Mouse (Mus musculus) embryo, embryonic 10 days (tissue): ENCODE data around the gene Ints3.

Source experiments
- DNase-seq: peaks from one replicate; pipeline ENCODE4 v3.0.0-alpha.2; 2015; ENCODE audit warnings: low spot score

Ints3 gene

DNA sequence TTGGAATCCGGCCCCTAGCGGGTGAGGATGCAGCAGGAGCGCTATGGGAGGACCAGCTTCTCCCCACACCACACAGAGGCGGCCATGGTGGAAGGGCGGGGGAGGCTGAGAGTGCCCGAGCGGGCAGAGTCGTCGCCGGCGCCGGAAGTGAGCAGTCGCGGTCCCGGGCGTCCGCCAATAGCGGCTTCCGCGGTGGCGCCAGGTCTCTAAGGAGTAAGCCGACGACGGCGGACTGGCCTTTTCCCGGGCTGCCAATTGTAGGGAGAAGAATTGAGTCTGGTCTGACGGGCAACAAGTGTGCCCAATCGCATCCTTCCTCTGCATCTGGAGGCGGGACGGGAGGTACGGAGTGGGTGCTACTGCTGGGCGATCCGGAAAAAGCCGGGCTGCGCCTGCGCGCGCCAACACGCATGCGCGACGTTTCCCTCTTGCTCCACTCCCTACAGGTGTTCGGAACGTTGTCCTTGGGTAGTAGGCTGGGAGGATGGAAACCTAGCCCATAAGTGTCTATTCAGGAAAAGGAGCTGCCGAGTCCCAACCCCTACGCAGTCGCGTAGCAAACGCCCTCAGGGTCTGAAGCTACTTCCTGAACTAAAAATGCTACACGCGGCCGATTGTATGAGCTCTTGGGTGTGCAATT lies at the start of gene Ints3:
Gene Ints3, minus strand, starts transcription at position 242 of the 640 bp plus-strand sequence.
- peak; percentile 100 for DNase-seq

- peak; percentile 98 for DNase-seq
Observed at GRCm38 (mm10) chr3:90475831-90476611, 42.6 kb upstream of the Ints3 start, which contains the start of gene Ilf2. Ilf2 (plus strand) TSS chr3:90476126.

DNA sequence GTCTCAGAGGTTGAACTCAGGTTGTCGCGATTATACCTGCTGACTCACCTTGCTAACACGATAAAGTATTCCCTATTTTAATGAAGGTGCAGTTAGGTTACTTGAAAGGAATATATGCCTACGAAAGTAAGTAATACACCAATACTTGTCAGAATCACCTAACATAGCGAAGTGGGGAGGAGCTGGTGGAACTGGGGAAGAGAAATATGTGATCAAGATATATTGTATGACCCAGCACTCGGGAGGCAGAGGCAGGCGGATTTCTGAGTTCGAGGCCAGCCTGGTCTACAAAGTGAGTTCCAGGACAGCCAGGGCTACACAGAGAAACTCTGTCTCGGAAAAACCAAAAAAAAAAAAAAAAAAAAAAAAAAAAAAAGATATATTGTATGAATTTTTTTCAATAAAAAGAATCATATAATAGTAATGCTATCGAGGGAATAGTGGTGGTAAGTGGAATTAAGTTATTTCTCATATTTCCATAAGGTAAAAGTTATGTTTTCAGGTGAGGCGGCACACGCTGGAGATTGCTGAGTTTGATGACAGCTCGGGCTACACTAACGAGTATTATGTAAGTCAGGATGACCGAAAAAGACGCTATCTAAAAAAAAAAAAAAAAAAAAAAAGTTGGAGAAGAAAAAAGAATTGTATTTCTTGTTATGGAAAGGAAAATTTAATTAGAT lies 41.9 kb upstream of the Ints3 start:
- DNase-seq: no peak

DNA sequence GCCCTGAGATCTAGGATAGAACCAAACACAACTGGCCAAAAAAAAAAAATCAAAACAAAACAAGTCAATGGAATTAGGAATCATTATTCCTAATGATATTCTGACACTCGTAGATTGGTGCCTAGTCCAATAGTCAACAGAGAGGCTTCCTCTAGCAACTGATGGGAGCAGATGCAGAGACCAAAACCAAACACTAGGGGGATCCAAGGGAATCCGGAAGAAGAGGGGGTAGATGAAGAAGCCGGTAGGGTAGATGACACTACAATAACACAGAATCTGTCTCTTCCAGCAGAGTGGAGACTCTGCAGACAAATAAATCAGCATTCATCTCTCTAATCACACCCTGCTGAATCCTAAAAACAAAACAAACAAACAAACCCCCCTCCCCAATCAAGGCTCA lies 38.8 kb upstream of the Ints3 start:
- peak; percentile 30 for DNase-seq

DNA sequence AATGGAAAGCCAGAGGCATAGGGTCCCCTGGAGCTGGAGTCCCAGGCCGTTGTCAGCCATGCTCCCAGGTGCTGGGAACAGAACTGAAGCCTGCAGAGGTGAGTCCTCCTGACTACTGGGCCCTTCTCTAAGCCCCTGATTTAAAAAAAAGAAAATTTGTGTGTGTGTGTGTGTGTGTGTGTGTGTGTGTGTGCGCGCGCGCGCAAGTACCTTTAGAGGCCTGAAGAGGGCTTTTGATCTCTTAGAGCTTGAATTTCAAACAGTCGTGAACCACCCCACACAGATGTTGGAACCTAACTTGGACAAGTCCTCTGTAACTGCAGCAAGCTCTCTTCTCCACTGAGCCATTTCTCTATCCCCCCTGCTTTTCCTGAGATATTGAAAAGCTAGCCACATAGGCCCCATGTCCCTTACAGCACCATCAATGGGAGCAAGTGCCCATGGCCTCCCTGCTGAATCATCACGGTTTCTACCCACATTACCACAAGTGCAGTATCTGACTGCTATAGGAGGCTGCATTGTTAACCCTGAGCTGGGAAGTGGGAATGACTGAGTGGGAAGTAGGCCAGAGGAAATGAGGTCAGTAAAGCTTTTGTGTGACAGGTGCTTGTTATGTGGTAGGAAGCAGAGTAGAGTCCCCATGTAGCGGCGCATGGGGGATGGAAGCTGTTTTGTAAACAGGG lies 34.3 kb upstream of the Ints3 start:
- DNase-seq: no peak

DNA sequence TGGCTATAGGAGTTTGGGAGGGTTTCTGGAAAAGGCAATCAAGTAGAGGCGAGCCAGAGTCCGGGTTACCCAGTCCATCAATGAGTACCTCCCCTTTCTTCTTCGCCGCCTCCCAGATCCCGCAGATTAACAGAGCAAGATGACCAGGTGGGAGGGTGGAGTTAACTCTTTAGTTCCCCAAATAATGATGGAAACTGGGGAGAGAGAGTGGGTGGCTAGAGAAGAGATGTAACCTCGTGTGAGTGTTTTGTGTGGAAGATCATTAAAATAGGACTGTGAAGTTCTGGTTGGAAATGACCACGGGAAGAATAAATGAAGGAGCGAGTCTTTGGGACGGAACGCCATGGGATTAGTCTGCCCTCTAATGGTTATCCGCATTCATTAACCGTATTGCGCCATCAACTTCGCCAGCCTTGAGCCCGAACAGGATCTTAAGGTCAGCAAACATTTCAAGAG lies 32.9 kb upstream of the Ints3 start:
- peak; percentile 89 for DNase-seq

DNA sequence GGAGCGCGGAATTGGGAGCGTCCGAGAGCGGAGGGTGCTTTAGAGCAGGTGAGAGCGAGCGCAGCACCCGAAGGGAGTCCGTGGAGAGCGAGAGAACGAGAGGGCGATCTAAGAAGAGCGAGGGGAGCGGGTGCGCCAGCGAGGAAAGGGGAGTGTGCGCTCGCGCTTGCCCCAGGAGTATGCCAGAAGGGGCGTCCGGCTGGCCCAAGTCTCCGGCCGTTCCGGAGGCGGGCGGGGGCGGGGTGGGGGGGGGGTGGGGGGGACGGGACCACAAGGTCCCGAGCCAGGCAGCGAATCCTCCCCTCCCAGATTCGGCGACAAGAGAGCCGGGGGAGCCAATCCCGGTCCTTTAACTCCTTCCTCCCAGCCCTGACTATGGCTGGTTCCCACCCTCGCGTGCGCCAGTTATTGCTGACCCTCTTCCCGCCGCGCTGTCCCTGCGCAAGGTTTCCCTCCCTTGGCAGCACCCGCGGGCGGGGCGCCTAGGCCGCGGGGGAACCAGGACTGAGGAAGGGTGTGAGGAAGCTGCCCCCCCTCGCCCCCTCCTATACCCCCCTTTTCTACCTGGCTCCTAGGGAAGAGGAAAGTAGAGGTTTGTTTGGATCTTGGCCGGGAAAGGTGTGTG lies 32.4 kb upstream of the Ints3 start, which contains the start of gene Npr1:
Gene Npr1, minus strand, starts transcription at position 181 of the 625 bp plus-strand sequence.
- peak; percentile 47 for DNase-seq

- DNase-seq: peak; percentile 15
Observed at GRCm38 (mm10) chr3:90465081-90465685, 31.8 kb upstream of the Ints3 start.

DNA sequence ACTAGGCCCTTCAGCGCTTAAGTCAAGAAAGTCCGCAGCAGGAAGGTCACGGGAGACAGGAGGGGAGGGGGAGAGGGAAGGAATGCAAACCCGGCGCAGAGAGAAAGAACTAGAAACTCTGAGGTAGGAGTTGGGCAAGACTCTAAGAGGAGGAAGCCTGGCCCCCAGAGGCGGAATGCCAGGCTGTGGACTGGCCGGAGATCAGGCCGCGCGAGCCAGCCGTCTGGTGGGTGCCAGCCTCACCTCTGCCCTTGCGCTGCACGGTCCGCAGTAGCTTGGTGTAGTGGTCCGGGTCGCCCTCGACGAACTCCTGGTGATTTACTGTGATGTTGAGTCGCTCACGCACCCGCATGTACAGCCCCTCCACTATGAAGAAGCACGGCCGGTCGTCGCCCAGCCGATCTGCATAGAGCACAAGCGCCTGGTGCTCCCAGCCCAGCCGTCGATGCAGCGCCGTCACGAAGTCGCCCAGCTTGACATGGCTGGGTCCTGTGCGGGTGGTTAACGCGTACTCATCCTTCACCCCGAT lies 31.2 kb upstream of the Ints3 start:
- DNase-seq: peak; percentile 31

- peak; percentile 12 for DNase-seq
Observed at GRCm38 (mm10) chr3:90462579-90462978, 29.2 kb upstream of the Ints3 start.

DNA sequence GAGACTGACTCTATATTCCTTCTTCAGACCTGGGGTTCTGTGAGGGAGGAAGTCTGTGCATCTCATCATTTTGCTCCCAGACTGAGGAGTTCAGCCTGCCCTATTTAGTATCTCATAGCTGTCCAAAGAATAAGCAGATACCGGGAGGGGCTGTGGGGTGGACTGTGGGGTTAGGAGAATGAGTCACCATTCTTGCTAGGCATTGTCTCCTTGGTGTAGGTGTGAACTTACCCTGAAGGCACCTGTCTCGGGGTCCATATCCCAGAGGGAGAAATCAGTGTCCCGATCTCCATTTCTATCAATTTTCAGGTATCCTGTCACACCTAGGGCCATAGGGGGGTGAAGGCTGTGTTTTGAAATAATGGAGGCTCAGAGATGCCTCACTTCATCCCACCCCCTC lies 28.5 kb upstream of the Ints3 start:
- DNase-seq: no peak

- DNase-seq: no peak
Observed at GRCm38 (mm10) chr3:90460315-90460714, 26.9 kb upstream of the Ints3 start.

GRCm38 (mm10) chr3:90459727-90460126 lies 26.3 kb upstream of the Ints3 start:
- no peak for DNase-seq

GRCm38 (mm10) chr3:90454931-90455330 lies 21.5 kb upstream of the Ints3 start:
- no peak for DNase-seq

GRCm38 (mm10) chr3:90451396-90452095 lies 18.1 kb upstream of the Ints3 start:
- peak; percentile 77 for DNase-seq

DNA sequence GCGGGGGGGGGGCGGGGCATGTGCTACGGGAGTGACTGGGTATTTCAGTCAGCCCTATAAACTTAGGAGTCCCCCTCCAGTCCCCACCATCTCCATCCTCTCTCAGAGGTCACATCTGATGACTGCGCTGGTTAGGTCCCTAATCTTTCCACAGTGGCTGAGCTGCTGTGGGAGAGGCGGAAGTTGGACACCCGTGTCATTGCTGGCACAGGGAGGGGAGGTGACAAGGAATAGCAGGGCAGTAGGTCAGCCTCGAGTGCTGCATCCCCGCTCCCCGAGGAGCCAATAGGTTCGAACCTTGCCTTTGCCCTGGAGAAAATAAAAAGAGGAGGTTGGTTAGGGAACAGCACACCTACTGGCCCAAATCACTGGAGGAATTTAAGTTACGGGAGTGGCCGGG lies 17.5 kb upstream of the Ints3 start:
- DNase-seq: no peak

DNA sequence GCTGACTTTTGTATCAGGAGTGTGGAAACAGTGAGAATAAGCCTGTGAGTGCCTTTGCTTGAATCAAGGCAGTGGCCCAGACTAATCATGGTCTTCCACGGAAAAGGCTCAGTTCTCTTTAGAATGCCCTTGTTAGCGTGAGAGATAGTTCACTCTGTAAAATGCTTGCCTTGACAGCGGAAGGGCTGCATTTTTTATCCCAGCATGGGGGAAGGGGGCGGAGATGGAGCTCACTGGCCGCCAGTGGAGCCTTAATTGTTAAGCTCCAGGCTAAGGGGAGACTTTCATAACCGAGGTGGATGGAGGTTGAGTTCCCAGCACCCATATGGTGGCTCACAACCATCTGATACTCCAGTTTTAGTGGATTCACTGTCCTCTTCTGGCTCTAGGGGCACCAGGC lies 15.2 kb upstream of the Ints3 start:
- DNase-seq: no peak

DNA sequence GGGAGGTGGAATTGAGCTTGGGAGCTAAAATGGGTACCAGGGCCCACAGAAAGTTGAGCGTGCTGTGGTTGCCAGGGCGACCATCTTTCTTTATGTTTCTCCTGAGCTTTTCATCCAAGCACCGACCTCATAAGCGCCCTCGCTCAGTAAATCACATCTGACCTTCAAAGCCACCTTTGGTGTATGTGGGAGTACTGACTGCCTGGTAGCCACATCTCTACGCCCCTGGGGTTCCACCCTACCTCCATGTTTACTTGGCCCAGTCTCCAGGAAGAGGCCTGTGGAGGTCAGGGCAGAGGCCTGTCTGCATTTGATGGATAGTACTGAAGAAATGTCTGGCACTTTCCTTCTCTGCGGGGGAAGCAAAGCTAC lies 13.7 kb upstream of the Ints3 start:
- DNase-seq: peak; percentile 61

GRCm38 (mm10) chr3:90446389-90447122 lies 13.1 kb upstream of the Ints3 start:
- peak; percentile 92 for DNase-seq
